Mouse (Mus musculus): ENCODE measurements around the gene Dll4.

Dll4 gene

GRCm38 (mm10) chr2:119334135-119334534 is 8.6 kb downstream of the Dll4 start:
- DNase-seq (ENCODE audit: low spot score in 2 of 2), result no peak

DNA sequence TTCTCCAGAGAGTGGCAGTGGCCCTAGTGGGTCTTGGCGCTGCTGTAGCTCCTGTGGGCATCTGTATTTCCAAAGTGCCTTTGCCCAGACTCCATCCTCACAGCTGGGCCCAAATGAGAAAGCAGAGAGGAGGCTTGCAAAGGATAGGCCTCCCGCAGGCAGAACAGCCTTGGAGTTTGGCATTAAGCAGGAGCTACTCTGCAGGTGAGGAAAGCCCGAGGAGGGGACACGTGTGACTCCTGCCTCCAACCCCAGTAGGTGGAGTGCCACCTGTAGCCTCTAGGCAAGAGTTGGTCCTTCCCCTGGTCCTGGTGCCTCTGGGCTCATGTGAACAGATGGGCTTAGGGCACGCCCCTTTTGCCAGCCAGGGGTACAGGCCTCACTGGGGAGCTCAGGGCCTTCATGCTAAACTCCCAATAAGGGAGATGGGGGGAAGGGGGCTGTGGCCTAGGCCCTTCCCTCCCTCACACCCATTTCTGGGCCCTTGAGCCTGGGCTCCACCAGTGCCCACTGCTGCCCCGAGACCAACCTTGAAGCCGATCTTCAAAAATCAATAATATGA is 9.5 kb downstream of the Dll4 start:
- DNase-seq (ENCODE audit: low spot score in 2 of 2), result peak in 1 of 2 experiments; percentile 55

DNA sequence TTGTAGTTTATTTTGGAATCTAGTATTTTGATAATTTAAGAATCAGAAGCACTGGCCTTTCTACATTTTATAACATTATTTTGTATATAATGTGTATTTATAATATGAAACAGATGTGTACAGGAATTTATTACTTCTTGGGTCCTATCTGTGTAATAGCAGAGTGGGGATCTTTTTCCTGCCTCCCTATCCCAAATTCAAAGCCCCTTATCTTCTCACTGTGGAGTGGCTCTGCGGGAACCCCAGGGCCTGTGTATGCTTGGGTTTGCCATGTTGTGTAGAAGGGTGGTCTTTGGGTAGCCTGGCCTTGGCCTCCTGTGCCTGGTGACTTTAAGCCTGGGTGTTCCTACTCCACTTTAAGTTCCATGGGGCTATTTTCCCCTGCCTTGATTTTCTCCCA is 10.0 kb downstream of the Dll4 start:
- no peak for DNase-seq (ENCODE audit: low spot score in 2 of 2)

DNA sequence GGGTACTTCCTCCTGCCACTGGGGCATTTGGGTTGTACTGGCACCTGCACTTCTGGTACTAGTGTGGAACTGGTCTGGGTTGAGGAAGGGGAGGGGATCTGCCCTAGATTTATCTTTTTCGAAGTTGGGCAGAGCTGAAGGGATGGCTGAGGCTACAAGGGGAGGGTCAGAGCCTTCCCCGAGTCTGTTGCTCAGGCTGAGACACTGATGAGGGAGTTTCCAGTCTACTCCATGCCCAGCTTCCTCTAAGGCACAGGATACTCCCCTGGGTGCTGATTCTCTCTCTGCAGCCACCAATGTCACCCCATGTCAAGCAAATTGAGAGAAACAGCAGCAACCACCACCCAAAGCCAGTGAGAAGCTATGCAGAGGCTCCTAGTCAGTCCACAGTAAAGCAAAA is 10.4 kb downstream of the Dll4 start:
- peak in 1 of 2 experiments; percentile 57 for DNase-seq (ENCODE audit: low spot score in 2 of 2)

GRCm38 (mm10) chr2:119336470-119336869 is 10.9 kb downstream of the Dll4 start:
- DNase-seq (ENCODE audit: low spot score in 2 of 2), result peak in 1 of 2 experiments; percentile 58

DNA sequence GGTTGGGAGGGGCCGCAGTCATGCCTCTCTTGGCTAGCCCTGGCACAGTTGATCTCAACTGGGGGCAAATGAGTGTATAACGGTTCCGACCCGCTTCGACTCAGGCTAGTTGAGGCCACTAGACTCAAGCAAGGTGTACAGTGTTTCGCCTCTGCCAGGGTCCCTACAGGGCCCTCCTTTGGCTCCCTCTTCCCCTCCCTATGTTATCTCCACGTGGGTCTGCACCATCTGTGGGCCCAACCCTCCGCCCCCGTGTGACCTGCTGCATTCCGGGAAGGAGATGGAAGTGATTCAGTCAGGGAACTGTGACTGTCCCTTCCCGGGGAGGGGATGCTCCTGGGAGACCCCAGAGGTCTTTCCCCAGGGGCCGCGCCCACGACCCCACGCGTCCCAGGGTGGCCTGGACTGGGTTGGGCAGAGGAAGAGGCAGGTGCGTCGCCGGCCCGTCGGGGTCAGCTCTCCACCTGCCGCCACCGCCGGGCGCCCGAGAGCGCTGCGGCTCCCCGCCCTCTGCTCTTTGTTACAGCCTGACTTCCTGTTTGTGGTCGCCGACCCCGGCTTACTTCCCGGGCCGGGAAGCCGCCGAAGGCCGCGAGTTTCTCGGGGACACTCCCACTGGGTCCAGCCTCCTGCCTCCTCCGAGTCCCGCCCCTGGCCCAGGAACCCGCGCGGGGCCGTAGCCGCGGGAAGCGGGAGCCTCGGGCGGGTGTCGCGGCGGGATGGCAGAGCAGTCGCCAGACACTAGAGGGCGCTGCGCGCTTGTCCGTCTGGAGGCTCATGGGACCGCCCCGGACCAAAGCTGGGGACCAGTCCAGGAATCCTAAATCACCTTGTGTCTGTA is 12.1 kb downstream of the Dll4 start:
- DNase-seq (ENCODE audit: low spot score in 2 of 2), result peak; percentile 83 to 95

GRCm38 (mm10) chr2:119344537-119345138 is 19.1 kb downstream of the Dll4 start:
- no peak for DNase-seq (ENCODE audit: low spot score in 2 of 2)

DNA sequence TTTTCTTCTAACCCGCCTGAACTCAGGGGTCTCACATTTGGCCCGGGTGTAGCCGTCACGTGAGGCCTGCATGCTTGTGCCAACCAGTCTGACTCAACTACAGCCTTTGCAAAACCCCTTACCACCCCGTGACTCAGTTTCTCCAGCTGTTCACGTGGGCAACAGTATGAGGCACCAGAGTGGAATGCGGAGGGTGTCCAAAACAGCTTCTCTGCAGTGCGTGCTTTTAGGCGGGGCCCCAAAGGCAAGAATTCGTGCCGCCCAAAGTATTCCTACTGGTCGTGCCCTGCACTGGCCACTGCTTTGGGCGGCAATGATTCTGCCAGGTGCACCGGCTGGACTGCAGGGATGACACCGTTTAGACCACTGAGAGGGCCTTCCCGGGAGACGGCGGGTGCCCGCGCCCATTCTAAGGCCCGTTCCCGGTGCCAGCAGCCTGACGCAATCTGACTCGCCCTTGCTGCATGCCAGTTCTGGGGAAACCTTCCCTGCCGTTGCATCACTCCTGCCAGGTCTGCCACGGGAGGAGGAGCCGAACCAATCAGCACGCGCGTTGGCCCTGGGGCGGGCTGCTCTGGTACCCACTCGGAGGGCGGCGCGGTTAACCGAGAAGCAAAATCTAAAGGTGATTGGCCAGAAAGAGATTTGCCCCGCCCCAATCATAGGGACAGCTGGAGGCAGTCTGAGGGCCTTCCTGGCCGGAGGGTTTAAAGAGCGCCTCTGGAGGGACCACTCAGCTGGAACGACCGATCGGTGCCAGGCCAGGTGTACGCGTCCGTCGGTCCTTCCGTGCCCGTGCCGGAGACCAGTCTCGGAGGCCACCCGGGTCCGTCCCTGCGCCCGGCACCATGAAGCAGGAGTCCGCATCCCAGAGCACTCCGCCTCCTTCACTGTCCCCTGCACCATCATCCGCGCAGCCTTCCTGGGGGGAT is 25.2 kb downstream of the Dll4 start, which contains the start of gene Chac1:
Gene Chac1 (plus strand): TSS at position 675 of the 932 bp plus-strand sequence.
- peak; percentile 87 to 89 for DNase-seq (ENCODE audit: low spot score in 2 of 2)

DNA sequence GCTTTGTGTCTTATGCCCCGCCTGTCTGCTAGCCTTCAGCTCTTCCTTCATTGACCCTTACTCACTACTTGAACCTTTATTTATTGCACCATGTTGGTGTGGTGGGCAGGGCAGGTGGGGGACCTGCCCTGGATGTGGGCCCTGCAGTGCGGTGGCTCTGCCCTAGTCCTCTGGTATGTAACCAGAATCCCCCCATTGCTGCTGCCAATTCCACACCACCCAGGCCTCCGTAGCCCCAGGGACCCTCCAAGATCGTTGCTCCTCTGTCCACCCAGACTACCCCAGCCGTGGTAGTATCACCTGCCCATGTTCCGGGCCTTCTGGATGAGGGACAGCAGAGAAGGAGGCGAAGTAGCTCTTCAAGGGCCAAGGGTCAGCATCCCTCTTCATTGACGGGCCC is 28.1 kb downstream of the Dll4 start:
- DNase-seq (ENCODE audit: low spot score in 2 of 2), result no peak

GRCm38 (mm10) chr2:119355089-119355488 is 29.5 kb downstream of the Dll4 start:
- no peak for DNase-seq (ENCODE audit: low spot score in 2 of 2)

- no peak for DNase-seq (ENCODE audit: low spot score in 2 of 2)
Measured at GRCm38 (mm10) chr2:119355651-119356050, 30.1 kb downstream of the Dll4 start.

- no peak for DNase-seq (ENCODE audit: low spot score in 2 of 2)
Measured at GRCm38 (mm10) chr2:119356310-119356709, 30.7 kb downstream of the Dll4 start.

GRCm38 (mm10) chr2:119356805-119357204 is 31.2 kb downstream of the Dll4 start:
- no peak for DNase-seq (ENCODE audit: low spot score in 2 of 2)

GRCm38 (mm10) chr2:119358249-119358648 is 32.7 kb downstream of the Dll4 start:
- no peak for DNase-seq (ENCODE audit: low spot score in 2 of 2)

GRCm38 (mm10) chr2:119359721-119360291 is 34.2 kb downstream of the Dll4 start:
- no peak for DNase-seq (ENCODE audit: low spot score in 2 of 2)

- DNase-seq (ENCODE audit: low spot score in 2 of 2), result no peak
Measured at GRCm38 (mm10) chr2:119364969-119365368, 39.4 kb downstream of the Dll4 start.

DNA sequence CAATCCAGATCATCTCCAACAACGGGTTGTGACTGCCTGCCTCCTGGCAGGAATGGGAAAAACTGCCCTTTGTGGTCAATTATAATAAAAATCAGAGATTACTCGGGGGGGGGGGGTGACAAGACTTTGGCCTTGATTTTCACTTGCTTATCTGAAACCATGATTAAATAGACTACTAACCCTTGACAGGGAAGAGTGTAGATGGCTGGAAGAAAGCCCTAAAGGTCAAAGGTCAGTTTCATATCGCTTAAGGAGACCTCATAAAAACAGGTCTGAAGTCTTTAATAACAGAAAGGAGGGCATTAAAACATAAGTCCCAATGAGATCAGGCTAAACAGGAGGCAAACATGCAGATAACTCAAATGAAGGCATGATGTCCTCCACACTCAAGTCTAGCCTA is 41.8 kb downstream of the Dll4 start:
- no peak for DNase-seq (ENCODE audit: low spot score in 2 of 2)

DNA sequence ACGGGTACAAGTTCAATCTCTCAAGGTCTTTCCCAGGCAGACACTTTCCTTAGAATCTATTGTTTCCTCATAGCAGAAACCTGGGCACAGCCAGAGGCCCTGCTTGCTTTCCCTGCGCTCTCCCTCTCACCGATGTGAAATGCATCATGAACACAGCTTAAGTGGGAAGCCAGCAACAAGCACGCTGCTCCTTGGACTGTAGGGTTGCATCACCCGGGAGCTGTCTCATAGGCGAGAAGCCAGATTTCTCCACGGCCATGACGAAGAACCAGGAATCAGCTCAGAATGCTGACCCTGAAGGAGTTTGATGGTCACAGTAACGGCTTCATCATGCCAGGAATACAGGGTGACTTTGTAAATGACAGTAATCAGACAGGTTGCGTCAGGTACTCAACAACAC is 44.5 kb downstream of the Dll4 start:
- DNase-seq (ENCODE audit: low spot score in 2 of 2), result no peak

- no peak for DNase-seq (ENCODE audit: low spot score in 2 of 2)
Measured at GRCm38 (mm10) chr2:119377286-119377685, 51.7 kb downstream of the Dll4 start.

- DNase-seq (ENCODE audit: low spot score in 2 of 2), result no peak
Measured at GRCm38 (mm10) chr2:119377826-119378225, 52.2 kb downstream of the Dll4 start.

GRCm38 (mm10) chr2:119379455-119379854 is 53.9 kb downstream of the Dll4 start:
- no peak for DNase-seq (ENCODE audit: low spot score in 2 of 2)
